Mouse (Mus musculus): ENCODE measurements at regions not wholly inside any gene's neighbourhood (a gene's known extent, or its start where the extent isn't known, plus 50 kb on each side); places are given as distances from the start of the nearest gene placed in this dataset.

GRCm38 (mm10) chr8:10912436-10912835 lies 95.8 kb downstream of the Irs2 start:
- Histone ChIP-seq H3K4me3 (ENCODE audit: low read depth, low read length) (no peak overlapping the region), H3K4me1 (ENCODE audit: control insufficient read depth, insufficient read depth, low read length) (no peaks in the 10 kb centered on the region), H3K4me2 (ENCODE audit: low read depth, low read length) (no peak overlapping the region), H3K27ac (replicated peaks; ENCODE audit: low read depth, low read length) (no peak overlapping the region), H3K27me3 (ENCODE audit: control insufficient read depth, insufficient read depth, low read length) (no peaks in the 10 kb centered on the region; the same call in 1 of the 2 replicates), H3K36me3 (replicated peaks; ENCODE audit: control insufficient read depth, insufficient read depth, low read depth, low read length) (no peaks in the 10 kb centered on the region), H3K9me3 (replicated peaks; ENCODE audit: control insufficient read depth, low read length) (no peaks in the 10 kb centered on the region), H3K9ac (replicated peaks; ENCODE audit: low read length) (no peak overlapping the region)
- DNase-seq (ENCODE audit: low spot score) (no peak), ATAC-seq (replicated peaks; ENCODE audit: insufficient number of reproducible peaks, low FRiP score, low TSS enrichment, low read depth) (no peak)
- 55% methylated on average over 2 of the region's 2 CpGs for whole genome bisulfite sequencing

GRCm38 (mm10) chr8:10911371-10911770 lies 96.9 kb downstream of the Irs2 start:
- no peak for ATAC-seq (replicated peaks; ENCODE audit: insufficient number of reproducible peaks, low FRiP score, low TSS enrichment, low read depth)
- DNase-seq (ENCODE audit: low spot score): no peak
- H3K4me1 ChIP-seq (ENCODE audit: control insufficient read depth, insufficient read depth, low read length): no peaks in the 10 kb centered on the region
- no peaks in the 10 kb centered on the region for H3K9me3 ChIP-seq (replicated peaks; ENCODE audit: control insufficient read depth, low read length)
- no peak overlapping the region for H3K9ac ChIP-seq (replicated peaks; ENCODE audit: low read length)
- H3K4me3 ChIP-seq (ENCODE audit: low read depth, low read length): no peak overlapping the region
- H3K27ac ChIP-seq (replicated peaks; ENCODE audit: low read depth, low read length): no peak overlapping the region
- H3K27me3 ChIP-seq (ENCODE audit: control insufficient read depth, insufficient read depth, low read length): no peaks in the 10 kb centered on the region; the same call in 1 of the 2 replicates
- H3K36me3 ChIP-seq (replicated peaks; ENCODE audit: control insufficient read depth, insufficient read depth, low read depth, low read length): no peaks in the 10 kb centered on the region
- H3K4me2 ChIP-seq (ENCODE audit: low read depth, low read length): no peak overlapping the region
- 83% methylated on average over 4 of the region's 4 CpGs for WGBS

GRCm38 (mm10) chr8:10910954-10911353 lies 97.3 kb downstream of the Irs2 start:
- H3K27ac ChIP-seq (replicated peaks; ENCODE audit: low read depth, low read length): no peak overlapping the region
- H3K36me3 ChIP-seq (replicated peaks; ENCODE audit: control insufficient read depth, insufficient read depth, low read depth, low read length): no peaks in the 10 kb centered on the region
- H3K4me2 ChIP-seq (ENCODE audit: low read depth, low read length): no peak overlapping the region
- no peak overlapping the region for H3K9ac ChIP-seq (replicated peaks; ENCODE audit: low read length)
- 86% methylated on average over 6 of the region's 6 CpGs for WGBS
- H3K4me3 ChIP-seq (ENCODE audit: low read depth, low read length): no peak overlapping the region
- DNase-seq (ENCODE audit: low spot score) (no peak), ATAC-seq (replicated peaks; ENCODE audit: insufficient number of reproducible peaks, low FRiP score, low TSS enrichment, low read depth) (no peak)
- no peaks in the 10 kb centered on the region for H3K4me1 ChIP-seq (ENCODE audit: control insufficient read depth, insufficient read depth, low read length)
- H3K9me3 ChIP-seq (replicated peaks; ENCODE audit: control insufficient read depth, low read length): no peaks in the 10 kb centered on the region
- no peaks in the 10 kb centered on the region; the same call in 1 of the 2 replicates for H3K27me3 ChIP-seq (ENCODE audit: control insufficient read depth, insufficient read depth, low read length)

- Histone ChIP-seq H3K9me3 (replicated peaks; ENCODE audit: control insufficient read depth, low read length) (no peaks in the 10 kb centered on the region), H3K4me1 (ENCODE audit: control insufficient read depth, insufficient read depth, low read length) (no peaks in the 10 kb centered on the region), H3K4me3 (ENCODE audit: low read depth, low read length) (no peak overlapping the region), H3K4me2 (ENCODE audit: low read depth, low read length) (no peak overlapping the region), H3K27ac (replicated peaks; ENCODE audit: low read depth, low read length) (no peak overlapping the region), H3K9ac (replicated peaks; ENCODE audit: low read length) (no peak overlapping the region), H3K27me3 (ENCODE audit: control insufficient read depth, insufficient read depth, low read length) (no peaks in the 10 kb centered on the region; the same call in 1 of the 2 replicates), H3K36me3 (replicated peaks; ENCODE audit: control insufficient read depth, insufficient read depth, low read depth, low read length) (no peaks in the 10 kb centered on the region)
- WGBS: 46% methylated on average over 6 of the region's 6 CpGs
- no peak for DNase-seq (ENCODE audit: low spot score)
- ATAC-seq (replicated peaks; ENCODE audit: insufficient number of reproducible peaks, low FRiP score, low TSS enrichment, low read depth): no peak
Observed at GRCm38 (mm10) chr8:10910244-10910872, 97.9 kb downstream of the Irs2 start.

- DNase-seq (ENCODE audit: low spot score) (no peak), ATAC-seq (replicated peaks; ENCODE audit: insufficient number of reproducible peaks, low FRiP score, low TSS enrichment, low read depth) (no peak)
- H3K4me2 ChIP-seq (ENCODE audit: low read depth, low read length): no peak overlapping the region
- H3K4me3 ChIP-seq (ENCODE audit: low read depth, low read length): no peak overlapping the region
- H3K4me1 ChIP-seq (ENCODE audit: control insufficient read depth, insufficient read depth, low read length): no peaks in the 10 kb centered on the region
- no peaks in the 10 kb centered on the region for H3K36me3 ChIP-seq (replicated peaks; ENCODE audit: control insufficient read depth, insufficient read depth, low read depth, low read length)
- 91% methylated on average over 6 of the region's 6 CpGs for WGBS
- no peaks in the 10 kb centered on the region; the same call in 1 of the 2 replicates for H3K27me3 ChIP-seq (ENCODE audit: control insufficient read depth, insufficient read depth, low read length)
- no peak overlapping the region for H3K9ac ChIP-seq (replicated peaks; ENCODE audit: low read length)
- no peak overlapping the region for H3K27ac ChIP-seq (replicated peaks; ENCODE audit: low read depth, low read length)
- no peaks in the 10 kb centered on the region for H3K9me3 ChIP-seq (replicated peaks; ENCODE audit: control insufficient read depth, low read length)
Observed at GRCm38 (mm10) chr8:10909155-10909554, 99.1 kb downstream of the Irs2 start.

GRCm38 (mm10) chr8:10906353-10906752 lies 101.9 kb downstream of the Irs2 start:
- no peaks in the 10 kb centered on the region for H3K4me1 ChIP-seq (ENCODE audit: control insufficient read depth, insufficient read depth, low read length)
- no peak overlapping the region for H3K4me3 ChIP-seq (ENCODE audit: low read depth, low read length)
- no peak for DNase-seq (ENCODE audit: low spot score)
- H3K27ac ChIP-seq (replicated peaks; ENCODE audit: low read depth, low read length): no peak overlapping the region
- H3K4me2 ChIP-seq (ENCODE audit: low read depth, low read length): no peak overlapping the region
- no peak for ATAC-seq (replicated peaks; ENCODE audit: insufficient number of reproducible peaks, low FRiP score, low TSS enrichment, low read depth)
- H3K36me3 ChIP-seq (replicated peaks; ENCODE audit: control insufficient read depth, insufficient read depth, low read depth, low read length): no peaks in the 10 kb centered on the region
- H3K27me3 ChIP-seq (ENCODE audit: control insufficient read depth, insufficient read depth, low read length): no peaks in the 10 kb centered on the region; the same call in 1 of the 2 replicates
- WGBS: 71% methylated on average over 6 of the region's 6 CpGs
- no peak overlapping the region for H3K9ac ChIP-seq (replicated peaks; ENCODE audit: low read length)
- H3K9me3 ChIP-seq (replicated peaks; ENCODE audit: control insufficient read depth, low read length): no peaks in the 10 kb centered on the region

DNA sequence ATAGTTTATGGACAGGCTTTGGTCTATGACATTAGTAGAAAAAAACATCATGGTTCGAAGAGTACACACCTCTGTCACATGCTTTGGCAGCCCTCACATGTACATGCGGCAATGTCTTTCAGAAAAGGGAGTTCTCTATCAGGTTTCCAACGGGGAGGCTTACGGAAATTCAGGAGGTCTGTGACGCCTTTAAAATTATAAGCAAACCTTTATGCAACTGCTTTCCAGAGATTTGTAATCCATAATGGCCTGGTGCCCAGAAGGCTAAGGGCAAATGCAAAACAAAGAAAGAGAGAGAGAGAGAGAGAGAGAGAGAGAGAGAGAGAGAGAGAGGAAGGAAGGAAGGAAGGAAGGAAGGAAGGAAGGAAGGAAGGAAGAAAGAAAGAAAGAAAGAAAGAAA lies 102.5 kb downstream of the Irs2 start:
- Histone ChIP-seq H3K4me1 (ENCODE audit: control insufficient read depth, insufficient read depth, low read length) (no peaks in the 10 kb centered on the region), H3K27ac (replicated peaks; ENCODE audit: low read depth, low read length) (no peak overlapping the region), H3K36me3 (replicated peaks; ENCODE audit: control insufficient read depth, insufficient read depth, low read depth, low read length) (no peaks in the 10 kb centered on the region), H3K4me2 (ENCODE audit: low read depth, low read length) (no peak overlapping the region), H3K9me3 (replicated peaks; ENCODE audit: control insufficient read depth, low read length) (no peaks in the 10 kb centered on the region), H3K4me3 (ENCODE audit: low read depth, low read length) (no peak overlapping the region), H3K9ac (replicated peaks; ENCODE audit: low read length) (no peak overlapping the region), H3K27me3 (ENCODE audit: control insufficient read depth, insufficient read depth, low read length) (no peaks in the 10 kb centered on the region; the same call in 1 of the 2 replicates)
- 90% methylated on average over 5 of the region's 5 CpGs for WGBS
- DNase-seq (ENCODE audit: low spot score) (no peak), ATAC-seq (replicated peaks; ENCODE audit: insufficient number of reproducible peaks, low FRiP score, low TSS enrichment, low read depth) (no peak)

DNA sequence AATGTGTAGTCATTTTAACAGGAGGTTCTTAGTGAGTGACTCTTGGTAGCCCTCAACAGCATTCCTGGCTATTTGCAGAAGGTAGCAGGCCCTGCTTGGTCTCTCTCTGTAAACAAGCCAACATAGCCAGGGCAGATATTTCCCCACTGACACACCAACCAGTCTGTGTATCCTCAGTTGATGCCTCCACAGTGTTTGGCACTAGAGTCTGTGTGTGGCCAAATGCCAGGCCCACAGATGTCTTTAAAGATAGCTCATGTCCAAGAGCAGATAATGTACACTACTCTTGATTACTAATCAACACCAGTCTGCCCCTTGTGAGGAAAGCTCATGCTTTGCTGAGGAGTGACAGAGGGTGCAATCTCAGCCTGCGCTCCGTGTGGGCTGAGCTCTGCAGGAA lies 104.3 kb downstream of the Irs2 start:
- WGBS: 74% methylated on average over 2 of the region's 2 CpGs
- H3K4me3 ChIP-seq (ENCODE audit: low read depth, low read length): no peak overlapping the region
- H3K36me3 ChIP-seq (replicated peaks; ENCODE audit: control insufficient read depth, insufficient read depth, low read depth, low read length): no peaks in the 10 kb centered on the region
- DNase-seq (ENCODE audit: low spot score): no peak
- H3K4me1 ChIP-seq (ENCODE audit: control insufficient read depth, insufficient read depth, low read length): peaks cover 5% of the 10 kb centered on the region
- no peaks in the 10 kb centered on the region for H3K27me3 ChIP-seq (ENCODE audit: control insufficient read depth, insufficient read depth, low read length)
- no peak for ATAC-seq (replicated peaks; ENCODE audit: insufficient number of reproducible peaks, low FRiP score, low TSS enrichment, low read depth)
- H3K9ac ChIP-seq (replicated peaks; ENCODE audit: low read length): no peak overlapping the region
- H3K27ac ChIP-seq (replicated peaks; ENCODE audit: low read depth, low read length): no peak overlapping the region
- H3K4me2 ChIP-seq (ENCODE audit: low read depth, low read length): no peak overlapping the region
- no peaks in the 10 kb centered on the region for H3K9me3 ChIP-seq (replicated peaks; ENCODE audit: control insufficient read depth, low read length)
